Mouse (Mus musculus): Measurements from ENCODE around the gene Fbxw8.

- TF ChIP-seq MYOD1 (IDR thresholded peaks at IDR 0.05; ENCODE audit: control insufficient read depth, insufficient read length, low read depth) (no peak), CTCF (IDR thresholded peaks at IDR 0.05; ENCODE audit: control insufficient read depth, insufficient read depth, insufficient read length) (no peak), MAX (IDR thresholded peaks at IDR 0.05) (no peak)
Measured at GRCm38 (mm10) chr5:118108124-118108793, 47.0 kb downstream of the Fbxw8 start.
